Mouse (Mus musculus) MEL (cell line): ENCODE measurements around the gene Tnfsf12. TPM values are rescaled to one million over a fixed set of nuclear protein-coding genes. Genes with fewer than 3 reads are reported as not detected.

Source experiments
- DNase-seq: peaks from one replicate; pipeline ENCODE4 v3.0.0; 2011; ENCODE audit warnings: low read depth, low spot score
- H3K27ac ChIP-seq: 2 replicates; pipeline ENCODE4 v1.5.1; 2012; ENCODE audit warnings: low read depth, mild to moderate bottlenecking, control low read depth, low read length, moderate library complexity; ENCODE audit not compliant: control insufficient read depth
- H3K27me3 ChIP-seq, 2 experiments: fragments of 150-350 bp in 1 of 2; sonication (generic) in 1 of 2; 2 replicates each; pipeline ENCODE4 v1.6.1; 2012; ENCODE audit warnings: low read length in 2 of 2, mild to moderate bottlenecking in 2 of 2, improper control_type of control experiment in 1 of 2, moderate library complexity in 1 of 2; ENCODE audit not compliant: insufficient read depth in 2 of 2, control insufficient read depth in 1 of 2
- H3K36me3 ChIP-seq, 2 experiments: 2 replicates each; pipeline ENCODE4 v1.6.1; 2012 to 2014; ENCODE audit warnings: low read length in 2 of 2, improper control_type of control experiment in 1 of 2, inconsistent platforms in 1 of 2, mild to moderate bottlenecking in 1 of 2; ENCODE audit not compliant: insufficient read depth in 2 of 2, control insufficient read depth in 1 of 2
- H3K4me1 ChIP-seq, 2 experiments: fragments of 150-350 bp in 1 of 2; sonication (generic) in 1 of 2; 2 replicates each; pipeline ENCODE4 v1.6.1; 2012; ENCODE audit warnings: low read length in 2 of 2, improper control_type of control experiment in 1 of 2, mild to moderate bottlenecking in 1 of 2; ENCODE audit not compliant: insufficient read depth in 2 of 2, control insufficient read depth in 1 of 2
- H3K4me3 ChIP-seq, 2 experiments: fragments of 150-350 bp in 1 of 2; sonication (generic) in 1 of 2; 2 replicates each; pipeline ENCODE4 v1.5.1; 2012; ENCODE audit warnings: low read depth in 2 of 2, low read length in 2 of 2, mild to moderate bottlenecking in 2 of 2, moderate library complexity in 2 of 2, control low read depth in 1 of 2, improper control_type of control experiment in 1 of 2; ENCODE audit not compliant: control insufficient read depth in 1 of 2, insufficient read depth in 1 of 2
- H3K79me2 ChIP-seq: 2 replicates; pipeline ENCODE4 v1.6.1; 2012; ENCODE audit warnings: mild to moderate bottlenecking, low read length, moderate library complexity; ENCODE audit not compliant: control insufficient read depth, poor library complexity, insufficient read depth
- H3K9ac ChIP-seq: 2 replicates; pipeline ENCODE4 v1.6.1; 2012; ENCODE audit warnings: low read depth, mild to moderate bottlenecking, control low read depth, low read length, moderate library complexity; ENCODE audit not compliant: control insufficient read depth, poor library complexity, severe bottlenecking
- H3K9me3 ChIP-seq: fragments of 150-350 bp; sonication (generic); replicated peaks from 2 replicates; pipeline ENCODE4 v1.6.1; 2012; ENCODE audit warnings: mild to moderate bottlenecking, low read length, improper control_type of control experiment, moderate library complexity; ENCODE audit not compliant: insufficient read depth
- BHLHE40 ChIP-seq: IDR thresholded peaks from 2 replicates; pipeline ENCODE4 v1.6.1; 2012; ENCODE audit warnings: low read depth, mild to moderate bottlenecking, inconsistent platforms, low read length, improper control_type of control experiment, borderline replicate concordance
- CTCF ChIP-seq, 3 experiments: IDR thresholded peaks in 2 of 3; conservative IDR thresholded peaks in 1 of 3; 2 replicates each; pipeline ENCODE4 v1.5.1; 2011 to 2012; ENCODE audit warnings: low read length in 3 of 3, low read depth in 2 of 3, mild to moderate bottlenecking in 2 of 3, improper control_type of control experiment in 1 of 3, inconsistent platforms in 1 of 3, mixed read lengths in 1 of 3, moderate library complexity in 1 of 3; ENCODE audit not compliant: control insufficient read depth in 1 of 3, insufficient read depth in 1 of 3, poor library complexity in 1 of 3, severe bottlenecking in 1 of 3
- E2F4 ChIP-seq: IDR thresholded peaks from 2 replicates; pipeline ENCODE4 v1.6.1; 2011; ENCODE audit warnings: low read depth, low read length, improper control_type of control experiment, borderline replicate concordance
- ELF1 ChIP-seq: IDR thresholded peaks from 2 replicates; pipeline ENCODE4 v1.6.1; 2014; ENCODE audit warnings: low read depth, mild to moderate bottlenecking, inconsistent platforms, low read length, improper control_type of control experiment, moderate library complexity
- ETS1 ChIP-seq: IDR thresholded peaks from 2 replicates; pipeline ENCODE4 v1.6.1; 2012; ENCODE audit warnings: low read depth, mild to moderate bottlenecking, inconsistent platforms, low read length, improper control_type of control experiment, moderate library complexity
- GATA1 ChIP-seq: IDR thresholded peaks from 2 replicates; pipeline ENCODE4 v1.6.1; 2011; ENCODE audit warnings: low read depth, low read length, improper control_type of control experiment
- KAT2A ChIP-seq: conservative IDR thresholded peaks from 2 replicates; pipeline ENCODE4 v1.6.1; 2012; ENCODE audit warnings: low read depth, low read length, improper control_type of control experiment, inconsistent platforms
- MAFK ChIP-seq: IDR thresholded peaks from 2 replicates; pipeline ENCODE4 v1.6.1; 2011; ENCODE audit warnings: low read depth, mild to moderate bottlenecking, low read length, improper control_type of control experiment, borderline replicate concordance
- MAX ChIP-seq: IDR thresholded peaks from 2 replicates; pipeline ENCODE4 v1.6.1; 2011; ENCODE audit warnings: low read length, improper control_type of control experiment
- MAZ ChIP-seq: IDR thresholded peaks from 2 replicates; pipeline ENCODE4 v1.6.1; 2012; ENCODE audit warnings: low read depth, mild to moderate bottlenecking, inconsistent platforms, low read length, improper control_type of control experiment
- MYB ChIP-seq: IDR thresholded peaks from 2 replicates; pipeline ENCODE4 v1.6.1; 2011; ENCODE audit warnings: mild to moderate bottlenecking, low read depth, low read length, improper control_type of control experiment
- MYC ChIP-seq: IDR thresholded peaks from 2 replicates; pipeline ENCODE4 v1.6.1; 2011; ENCODE audit warnings: low read depth, mild to moderate bottlenecking, low read length, improper control_type of control experiment, moderate library complexity
- NELFE ChIP-seq: IDR thresholded peaks from 2 replicates; pipeline ENCODE4 v1.6.1; 2011; ENCODE audit warnings: low read depth, low read length, improper control_type of control experiment
- NRF1 ChIP-seq: IDR thresholded peaks from 2 replicates; pipeline ENCODE4 v1.6.1; 2014; ENCODE audit warnings: low read depth, mild to moderate bottlenecking, inconsistent platforms, low read length, improper control_type of control experiment, moderate library complexity; ENCODE audit not compliant: poor library complexity, insufficient read depth, severe bottlenecking
- POLR2A ChIP-seq, 2 experiments: IDR thresholded peaks; 2 replicates each; pipeline ENCODE4 v1.6.1; 2011 to 2012; ENCODE audit warnings: low read length in 2 of 2, mild to moderate bottlenecking in 2 of 2, control low read depth in 1 of 2, improper control_type of control experiment in 1 of 2, low read depth in 1 of 2, moderate library complexity in 1 of 2; ENCODE audit not compliant: control insufficient read depth in 1 of 2, insufficient read depth in 1 of 2, poor library complexity in 1 of 2
- POLR2AphosphoS2 ChIP-seq: IDR thresholded peaks from 2 replicates; pipeline ENCODE4 v1.6.1; 2011; ENCODE audit warnings: low read length, improper control_type of control experiment
- POLR2AphosphoS5 ChIP-seq: IDR thresholded peaks from 2 replicates; pipeline ENCODE4 v1.6.1; 2012; ENCODE audit warnings: low read depth, borderline replicate concordance, mild to moderate bottlenecking, inconsistent platforms, low read length, moderate library complexity, mixed read lengths
- RAD21 ChIP-seq: IDR thresholded peaks from 2 replicates; pipeline ENCODE4 v1.6.1; 2011; ENCODE audit warnings: mild to moderate bottlenecking, low read depth, low read length, improper control_type of control experiment
- RCOR1 ChIP-seq: IDR thresholded peaks from 2 replicates; pipeline ENCODE4 v1.6.1; 2012; ENCODE audit warnings: low read depth, mild to moderate bottlenecking, inconsistent platforms, low read length, improper control_type of control experiment
- TAL1 ChIP-seq: IDR thresholded peaks from 2 replicates; pipeline ENCODE4 v1.6.1; 2012; ENCODE audit warnings: mild to moderate bottlenecking, inconsistent platforms, low read length, moderate library complexity, mixed read lengths
- TBP ChIP-seq: IDR thresholded peaks from 2 replicates; pipeline ENCODE4 v1.8.0; 2011; ENCODE audit warnings: low read depth, low read length, improper control_type of control experiment
- UBTF ChIP-seq: IDR thresholded peaks from 2 replicates; pipeline ENCODE4 v1.6.1; 2012; ENCODE audit warnings: low read depth, mild to moderate bottlenecking, inconsistent platforms, low read length, improper control_type of control experiment, moderate library complexity, borderline replicate concordance; ENCODE audit not compliant: insufficient read depth
- USF1 ChIP-seq: IDR thresholded peaks from 2 replicates; pipeline ENCODE4 v1.6.1; 2014; ENCODE audit warnings: low read depth, mild to moderate bottlenecking, inconsistent platforms, low read length, improper control_type of control experiment, moderate library complexity
- USF2 ChIP-seq, 2 experiments: IDR thresholded peaks; 2 replicates each; pipeline ENCODE4 v1.6.1; 2011 to 2012; ENCODE audit warnings: improper control_type of control experiment in 2 of 2, low read length in 2 of 2, borderline replicate concordance in 1 of 2, inconsistent platforms in 1 of 2, low read depth in 1 of 2, mild to moderate bottlenecking in 1 of 2; ENCODE audit not compliant: insufficient read depth in 1 of 2
- ZC3H11A ChIP-seq: IDR thresholded peaks from 2 replicates; pipeline ENCODE4 v1.6.1; 2012; ENCODE audit warnings: low read depth, mild to moderate bottlenecking, inconsistent platforms, low read length, improper control_type of control experiment
- ZKSCAN1 ChIP-seq: IDR thresholded peaks from 2 replicates; pipeline ENCODE4 v1.6.1; 2012; ENCODE audit warnings: low read depth, mild to moderate bottlenecking, inconsistent platforms, low read length, improper control_type of control experiment, moderate library complexity
- ZMIZ1 ChIP-seq: IDR thresholded peaks from 2 replicates; pipeline ENCODE4 v1.6.1; 2012; ENCODE audit warnings: low read depth, mild to moderate bottlenecking, inconsistent platforms, low read length, improper control_type of control experiment, moderate library complexity
- ZNF384 ChIP-seq: IDR thresholded peaks from 2 replicates; pipeline ENCODE4 v1.6.1; 2012; ENCODE audit warnings: low read depth, mild to moderate bottlenecking, inconsistent platforms, low read length, improper control_type of control experiment
- polyA plus RNA-seq, 2 experiments: library from polyadenylated mRNA; stranded (reverse) in 1 of 2; unstranded in 1 of 2; fragments of >175 nt in 1 of 2; fragments of >200 nt in 1 of 2; gene quantifications; 2 replicates each; pipeline versions ENCODE4 v1.2.1 to v1.2.4; 2012; ENCODE audit warnings: low replicate concordance in 2 of 2, low read depth in 1 of 2; ENCODE audit not compliant: insufficient read length in 2 of 2, insufficient read depth in 1 of 2, missing spikeins in 1 of 2
- total RNA-seq: library from RNA; depleted of rRNA; stranded (reverse); fragments of 300-350 nt; gene quantifications from 2 replicates; pipeline ENCODE4 v1.2.3, GENCODE M21; 2012

Gene Tnfsf12
- total and polyA plus RNA-seq, 3 experiments, result 0.10 TPM; not detected in 2

DNA sequence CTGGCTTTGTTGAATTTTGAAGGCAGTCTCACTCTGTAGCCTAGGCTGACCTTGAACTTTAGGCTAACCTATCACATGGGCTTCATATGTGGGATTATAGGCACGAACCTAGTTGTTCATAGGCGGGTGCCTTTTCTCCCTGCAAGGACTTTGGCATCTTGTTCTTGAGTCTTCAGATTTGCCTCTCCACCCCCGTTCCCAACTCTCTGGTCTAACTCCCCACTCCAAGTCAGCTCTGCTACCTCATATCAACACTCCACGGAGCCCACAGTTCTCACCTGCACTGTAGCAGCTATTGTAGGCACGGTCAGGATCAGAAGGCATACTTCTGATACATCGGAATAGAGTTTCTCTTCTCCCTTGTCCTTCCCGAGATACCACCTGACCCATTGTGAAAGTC lies 12.1 kb downstream of the Tnfsf12 start:
- no peak overlapping the region for H3K27ac ChIP-seq
- no peak for DNase-seq
- no peaks in the 10 kb centered on the region for H3K9me3 ChIP-seq
- H3K4me3 ChIP-seq, result no peak overlapping the region
- H3K9ac ChIP-seq, result no peak overlapping the region
- no peaks in the 10 kb centered on the region for H3K27me3 ChIP-seq
- peaks cover 4 to 15% of the 10 kb centered on the region in 2 experiments; a peak in 3 of 4 replicates for H3K36me3 ChIP-seq
- peaks cover 6 to 12% of the 10 kb centered on the region in 2 experiments; a peak in 3 of 4 replicates for H3K4me1 ChIP-seq
- TF ChIP-seq E2F4, result no peak
- TF ChIP-seq POLR2AphosphoS2, result no peak
- no peak for TF ChIP-seq USF1
- TF ChIP-seq MYC, result no peak
- TF ChIP-seq RAD21, result no peak
- TF ChIP-seq MAFK, result no peak
- TF ChIP-seq ZMIZ1, result no peak
- TF ChIP-seq POLR2A (IDR thresholded peaks at IDR 0.05; ENCODE audit: control insufficient read depth in 1 of 2, insufficient read depth in 1 of 2, low read depth in 1 of 2, low read length in 2 of 2, poor library complexity in 1 of 2), result no peak
- TF ChIP-seq ZNF384, result no peak
- no peak for TF ChIP-seq TAL1
- TF ChIP-seq ETS1, result no peak
- TF ChIP-seq USF2 (IDR thresholded peaks at IDR 0.05; ENCODE audit: borderline replicate concordance in 1 of 2, insufficient read depth in 1 of 2, low read depth in 1 of 2, low read length in 2 of 2), result no peak
- TF ChIP-seq GATA1, result no peak
- no peak for TF ChIP-seq KAT2A
- TF ChIP-seq ZKSCAN1, result no peak
- TF ChIP-seq, all 39 proteins: peak for 0
- H3K79me2 ChIP-seq, result peaks cover 24% of the 10 kb centered on the region

DNA sequence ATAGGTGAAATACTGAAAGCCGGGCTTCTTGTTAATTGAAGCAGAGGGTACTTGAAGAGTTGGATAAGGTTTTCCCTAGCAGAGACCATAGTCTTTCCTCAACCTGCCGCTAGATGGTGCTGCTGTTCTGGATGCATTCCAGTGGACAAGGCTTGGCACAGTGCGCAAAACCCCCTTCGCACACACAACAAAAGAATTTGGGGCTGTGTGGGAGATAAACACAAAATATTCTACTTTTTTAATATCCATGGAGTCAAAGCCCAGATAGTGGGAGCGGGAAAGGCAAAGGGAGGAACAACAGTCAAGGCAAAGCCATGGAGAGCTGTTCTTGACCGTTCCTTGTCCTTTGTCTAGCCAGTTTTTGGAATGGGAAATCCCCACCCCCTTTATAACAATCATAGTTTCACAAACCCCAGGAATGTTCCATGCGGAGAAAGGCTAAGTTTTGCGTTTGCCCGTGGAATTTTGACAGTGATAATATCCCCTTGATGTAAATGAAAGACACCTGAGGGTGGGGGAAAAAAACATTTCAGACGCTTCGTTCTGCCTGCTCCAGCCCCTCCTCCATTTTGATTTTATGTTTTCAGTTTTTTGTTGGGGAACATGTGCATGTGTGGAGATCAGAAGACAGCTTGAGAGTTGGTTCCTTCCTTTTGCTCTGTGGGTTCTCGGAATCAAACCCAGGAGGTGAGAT lies 12.7 kb downstream of the Tnfsf12 start:
- H3K4me3 ChIP-seq, result peak overlapping the region; percentile 61 to 69
- DNase-seq, result peak; percentile 97
- H3K36me3 ChIP-seq, result peaks cover 10 to 18% of the 10 kb centered on the region in 2 experiments
- peaks cover 24% of the 10 kb centered on the region for H3K79me2 ChIP-seq
- no peaks in the 10 kb centered on the region for H3K9me3 ChIP-seq
- peak overlapping the region; percentile 85 for H3K9ac ChIP-seq
- peaks cover 6 to 12% of the 10 kb centered on the region in 2 experiments; a peak in 3 of 4 replicates for H3K4me1 ChIP-seq
- H3K27ac ChIP-seq, result no peak overlapping the region
- H3K27me3 ChIP-seq, result no peaks in the 10 kb centered on the region
- TF ChIP-seq ELF1, result no peak
- TF ChIP-seq MYC, result peak; percentile 47; the same call in 1 of the 2 replicates
- no peak; the same call in 1 of the 2 replicates for TF ChIP-seq MAZ
- TF ChIP-seq POLR2A (IDR thresholded peaks at IDR 0.05; ENCODE audit: control insufficient read depth in 1 of 2, insufficient read depth in 1 of 2, low read depth in 1 of 2, low read length in 2 of 2, poor library complexity in 1 of 2), result no peak
- peak; percentile 30; the same call in 1 of the 2 replicates for TF ChIP-seq GATA1
- no peak for TF ChIP-seq POLR2AphosphoS2
- TF ChIP-seq UBTF, result no peak
- no peak for TF ChIP-seq MYB
- 0 out of 2 replicates have a peak, but pooled peaks have one; percentile 22 for TF ChIP-seq MAX
- no peak for TF ChIP-seq ETS1
- no peak for TF ChIP-seq RCOR1
- 0 out of 2 replicates have a peak, but pooled peaks have one; percentile 44 for TF ChIP-seq TBP
- no peak for TF ChIP-seq USF2 (IDR thresholded peaks at IDR 0.05; ENCODE audit: borderline replicate concordance in 1 of 2, insufficient read depth in 1 of 2, low read depth in 1 of 2, low read length in 2 of 2)
- no peak for TF ChIP-seq ZNF384
- TF ChIP-seq CTCF (IDR thresholded peaks at IDR 0.05 in 2 of 3, conservative IDR thresholded peaks at IDR 0.05 in 1 of 3; ENCODE audit: control insufficient read depth in 1 of 3, insufficient read depth in 1 of 3, low read depth in 2 of 3, low read length in 3 of 3, poor library complexity in 1 of 3, severe bottlenecking in 1 of 3), result peak; percentile 95 to 98 (median 96)
- peak; percentile 94 for TF ChIP-seq RAD21
- TF ChIP-seq ZC3H11A, result peak; percentile 83
- no peak for TF ChIP-seq BHLHE40
- TF ChIP-seq NRF1, result 0 out of 2 replicates have a peak, but pooled peaks have one; percentile 18
- no peak for TF ChIP-seq ZMIZ1
- TF ChIP-seq TAL1, result no peak
- no peak for TF ChIP-seq POLR2AphosphoS5
- TF ChIP-seq NELFE, result no peak
